Mouse (Mus musculus) thymus, postnatal 10 days (tissue): ENCODE results near the gene Cdc42bpa.

Experiments used
- DNase-seq, 2 experiments: peaks; one replicate each; pipeline ENCODE4 v3.0.0; 2021; ENCODE audit warnings: low spot score in 2 of 2

Gene Cdc42bpa

DNA sequence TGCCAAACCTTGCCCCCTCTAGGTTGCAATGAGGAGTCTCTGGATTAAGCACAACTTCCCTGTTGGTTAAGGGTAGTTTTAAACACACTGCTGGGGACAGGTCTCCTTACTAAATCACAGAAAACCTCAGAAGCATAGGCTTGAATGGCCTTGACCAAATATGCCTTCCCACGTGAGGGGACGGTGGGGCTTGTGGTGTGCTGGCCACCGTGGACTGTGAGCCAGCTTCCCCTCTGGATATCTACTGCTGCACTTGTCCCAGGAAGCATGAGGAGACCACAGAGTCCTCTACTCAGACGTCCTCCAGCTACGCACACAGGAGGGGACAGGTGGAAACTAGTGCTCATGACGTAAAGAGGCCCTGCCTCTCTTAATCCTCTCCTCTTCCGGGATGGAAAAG, 202.7 kb downstream of the Cdc42bpa start:
- no peak for DNase-seq

DNA sequence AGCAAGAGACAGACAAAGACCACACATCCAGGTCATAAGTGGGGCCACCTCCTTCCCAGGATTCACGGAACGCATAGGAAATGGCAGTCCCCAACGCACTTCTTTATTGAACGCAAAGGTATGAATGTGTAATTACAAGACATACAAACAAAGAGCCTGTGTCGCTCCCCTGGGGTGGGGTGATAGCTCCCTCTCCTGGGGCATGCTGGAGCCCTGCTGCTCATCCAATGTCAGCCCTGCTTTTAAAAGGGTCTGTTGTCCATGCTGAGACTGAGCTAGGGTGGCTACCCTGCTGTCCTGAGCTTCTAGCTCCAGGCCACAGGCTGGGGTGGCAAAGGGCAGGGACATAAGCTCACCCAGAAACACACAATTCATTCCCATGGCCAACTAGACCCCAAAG, 206.3 kb downstream of the Cdc42bpa start:
- no peak for DNase-seq

DNA sequence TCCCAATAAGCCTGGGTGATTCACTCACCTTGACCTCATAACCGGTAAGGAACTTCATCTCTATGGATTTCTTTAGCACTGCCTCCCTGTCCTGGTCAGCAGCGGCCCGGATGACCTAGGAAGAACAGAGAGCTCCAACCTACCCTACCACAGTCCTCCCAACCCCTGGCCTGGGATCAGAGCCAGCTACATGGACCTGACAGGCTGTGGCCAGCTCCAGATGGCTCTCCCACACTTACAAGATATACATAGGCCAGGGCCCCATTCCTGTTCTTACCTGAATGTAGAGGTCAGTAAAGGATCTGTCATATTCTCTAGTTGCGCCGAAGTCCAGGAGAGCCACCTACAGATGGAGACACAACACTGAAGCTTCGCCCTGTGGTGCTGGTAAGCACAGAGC, 208.0 kb downstream of the Cdc42bpa start:
- no peak for DNase-seq

DNA sequence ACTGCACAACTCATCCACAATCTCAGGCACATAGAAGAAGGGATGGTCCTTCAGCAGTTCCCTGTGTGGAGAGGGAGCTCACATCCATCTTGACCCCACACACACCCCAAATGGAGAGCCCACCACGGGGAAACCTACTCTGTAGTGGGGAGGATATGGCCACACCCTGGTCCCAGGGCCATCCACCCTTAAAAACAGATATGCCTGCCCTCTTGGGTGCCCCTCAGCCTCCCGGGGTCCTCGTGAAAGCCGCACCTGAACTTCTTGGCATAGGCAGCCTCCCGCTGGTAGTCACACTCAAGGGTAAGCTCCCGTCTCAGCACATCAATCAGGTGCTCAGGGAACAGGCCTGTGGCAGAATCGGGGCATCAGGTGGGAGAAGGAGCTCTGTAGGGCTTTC, 208.9 kb downstream of the Cdc42bpa start:
- DNase-seq, result no peak

DNA sequence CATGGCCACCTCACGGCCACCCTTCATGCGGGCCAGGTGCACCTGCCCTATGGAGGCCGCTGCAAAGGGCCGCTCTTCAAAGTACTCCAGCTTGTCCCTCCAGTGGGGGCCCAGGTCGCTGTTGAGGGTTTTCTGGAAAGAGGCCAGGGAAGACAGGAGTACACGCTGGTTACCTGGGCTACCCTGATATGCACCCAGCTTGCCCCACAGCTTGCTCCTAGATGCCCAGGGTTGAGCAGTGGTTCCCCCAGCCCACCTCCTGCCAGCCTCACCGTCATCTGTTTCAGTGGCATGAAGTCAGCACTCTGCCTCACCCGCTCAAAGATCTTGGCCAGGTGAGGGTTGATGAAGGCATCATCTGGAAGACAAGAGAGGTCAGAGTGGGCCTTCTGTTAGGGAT, 209.8 kb downstream of the Cdc42bpa start:
- DNase-seq, result no peak

DNA sequence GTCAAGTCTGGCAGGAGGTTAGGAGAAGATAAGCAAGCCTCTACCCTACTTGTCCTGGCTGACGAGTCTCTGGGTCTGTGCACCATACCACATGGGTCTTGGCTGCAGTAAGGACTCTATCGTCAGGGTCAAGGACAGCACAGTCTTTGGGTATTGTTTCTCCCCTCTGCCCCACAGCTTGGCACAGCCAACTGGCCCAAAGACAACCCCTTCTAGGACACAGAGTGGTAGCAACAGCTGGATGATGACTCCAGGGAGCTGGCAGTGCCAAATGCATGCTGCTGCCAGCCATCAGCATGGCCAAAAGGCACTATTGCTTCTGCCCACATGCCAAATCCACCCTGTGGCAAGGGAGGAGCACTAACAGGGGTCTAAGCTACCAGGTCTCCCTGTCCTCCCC, 211.6 kb downstream of the Cdc42bpa start:
- DNase-seq, result no peak

DNA sequence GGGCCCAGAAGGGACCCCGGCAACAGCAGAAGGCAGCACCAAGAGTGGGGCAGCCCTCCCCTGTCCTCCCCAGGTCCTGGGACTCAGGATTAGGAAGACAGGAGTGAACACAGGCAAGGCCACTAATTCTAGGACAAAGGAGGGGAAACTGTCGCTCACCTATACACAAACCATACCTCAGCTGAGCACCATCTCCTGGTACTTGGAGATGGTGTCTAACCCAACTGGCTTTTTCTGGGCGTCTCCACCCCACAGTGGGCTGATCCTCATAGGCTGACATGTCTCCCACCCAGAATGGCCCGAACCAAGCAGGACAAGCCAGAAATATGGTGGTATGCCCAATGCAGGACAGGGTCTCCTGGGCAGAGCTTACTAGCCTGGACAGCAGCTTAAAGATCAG, 212.3 kb downstream of the Cdc42bpa start:
- no peak for DNase-seq

DNA sequence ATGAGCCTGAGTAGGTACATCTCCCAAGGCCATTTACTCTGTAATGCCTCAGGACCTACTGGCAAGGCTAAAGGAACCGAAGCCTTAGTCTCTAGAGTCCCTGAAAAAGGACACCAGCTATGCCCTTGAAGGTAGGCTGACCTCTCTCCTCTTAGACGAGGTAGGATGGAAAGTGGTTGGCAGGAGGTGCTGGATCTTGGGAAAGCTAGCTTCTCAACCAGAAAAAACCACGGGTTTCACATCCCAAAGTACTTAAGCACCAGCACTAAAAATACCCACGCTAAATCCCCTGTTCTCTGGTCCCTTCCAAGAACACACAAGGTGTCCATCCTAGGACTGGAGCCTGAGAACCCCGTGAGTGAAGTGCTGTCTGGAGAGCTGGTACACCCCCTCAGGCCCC, 212.7 kb downstream of the Cdc42bpa start:
- no peak for DNase-seq

DNA sequence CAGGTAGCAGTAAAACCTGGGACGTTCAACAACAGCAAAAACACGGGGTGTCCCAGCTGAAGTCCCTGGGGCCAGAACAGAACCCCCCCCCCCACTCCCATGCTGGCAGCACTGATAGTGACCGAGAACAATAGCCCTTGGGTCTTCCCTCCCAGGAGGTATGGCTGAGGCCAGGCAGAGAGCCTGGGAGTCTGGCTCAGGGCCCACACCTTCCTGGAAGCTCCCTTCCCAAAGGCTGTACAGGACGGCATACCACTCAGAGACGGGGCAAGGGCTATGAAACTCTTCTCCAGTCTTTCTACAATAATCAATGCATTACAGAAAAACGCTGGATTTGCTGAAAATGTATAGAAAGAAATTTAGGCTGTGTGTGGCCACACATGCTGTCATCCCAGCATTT, 214.4 kb downstream of the Cdc42bpa start:
- DNase-seq, result no peak

DNA sequence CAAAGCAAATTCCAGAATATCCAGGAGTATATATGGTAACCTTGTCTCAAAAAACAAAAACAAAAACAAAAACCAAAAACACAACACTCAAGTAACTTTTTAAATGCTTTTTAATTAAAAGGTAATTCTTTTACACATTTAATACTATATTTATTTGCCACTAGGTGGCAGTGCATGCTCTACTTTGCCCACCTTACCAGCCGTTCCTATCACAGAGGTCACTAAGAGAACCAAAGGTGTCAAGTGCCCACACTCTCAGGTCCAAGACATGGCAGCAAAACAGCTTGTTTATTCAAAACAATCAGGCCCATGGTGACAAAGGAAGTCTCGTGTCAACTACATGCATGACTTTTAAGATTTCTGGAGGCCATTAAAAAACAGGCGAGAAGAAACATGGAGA, 214.9 kb downstream of the Cdc42bpa start:
- no peak for DNase-seq

DNA sequence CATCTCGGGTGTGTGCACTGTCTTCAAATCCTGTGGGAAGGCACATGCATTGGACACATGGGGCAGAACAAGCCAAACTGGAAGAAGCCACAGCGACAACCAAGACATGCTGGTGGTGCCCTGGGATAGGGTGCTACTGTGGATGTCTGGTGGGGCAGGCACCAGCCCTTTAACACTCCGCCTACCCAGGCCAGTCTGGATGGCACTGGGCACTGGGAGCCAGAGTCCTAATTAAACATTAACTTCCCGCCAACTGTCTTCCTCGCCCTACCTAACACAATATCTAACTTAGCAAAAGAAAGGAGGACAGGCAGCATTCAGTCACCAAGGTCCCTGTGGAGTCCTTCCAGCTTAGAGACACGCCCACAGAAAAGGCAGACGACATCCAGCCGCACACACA, 215.4 kb downstream of the Cdc42bpa start:
- DNase-seq, result no peak

DNA sequence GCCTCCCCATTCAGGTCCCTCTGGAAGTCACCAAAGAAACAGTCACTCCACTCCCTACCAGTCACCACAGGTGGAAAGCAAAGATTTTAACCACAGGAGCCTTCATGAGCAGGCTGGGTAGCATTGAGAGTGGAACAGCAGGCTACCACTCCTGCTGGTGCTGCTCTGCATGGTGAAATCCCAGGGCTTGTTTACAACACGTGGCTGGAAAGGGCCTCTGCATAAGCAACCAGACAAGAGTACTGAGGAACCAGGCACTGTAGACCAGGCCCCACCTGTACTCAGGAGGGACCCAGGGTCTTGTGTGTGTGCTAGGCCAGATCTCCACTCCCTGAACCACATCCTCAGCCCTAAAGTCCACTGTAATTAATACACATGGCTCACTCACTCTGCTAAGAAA, 216.5 kb downstream of the Cdc42bpa start:
- no peak for DNase-seq

DNA sequence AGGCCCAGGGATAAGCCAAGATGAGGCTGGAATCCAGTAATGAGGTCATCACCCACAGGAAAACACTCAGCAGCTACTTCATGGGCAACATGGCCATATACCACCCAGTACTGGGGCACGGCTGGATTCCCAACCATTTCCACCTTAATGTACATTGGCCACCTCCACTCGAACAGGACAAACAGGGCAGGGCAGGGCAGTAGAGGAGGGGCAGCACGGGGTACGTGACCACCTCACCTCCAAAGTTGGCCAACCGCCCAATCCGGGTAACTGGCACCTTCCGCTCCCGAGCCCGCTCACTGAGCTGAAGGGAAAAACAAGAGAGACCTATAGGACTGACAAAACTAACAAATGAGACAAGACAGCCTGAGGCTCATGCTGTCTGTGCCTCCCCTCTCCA, 218.1 kb downstream of the Cdc42bpa start:
- DNase-seq, result no peak

DNA sequence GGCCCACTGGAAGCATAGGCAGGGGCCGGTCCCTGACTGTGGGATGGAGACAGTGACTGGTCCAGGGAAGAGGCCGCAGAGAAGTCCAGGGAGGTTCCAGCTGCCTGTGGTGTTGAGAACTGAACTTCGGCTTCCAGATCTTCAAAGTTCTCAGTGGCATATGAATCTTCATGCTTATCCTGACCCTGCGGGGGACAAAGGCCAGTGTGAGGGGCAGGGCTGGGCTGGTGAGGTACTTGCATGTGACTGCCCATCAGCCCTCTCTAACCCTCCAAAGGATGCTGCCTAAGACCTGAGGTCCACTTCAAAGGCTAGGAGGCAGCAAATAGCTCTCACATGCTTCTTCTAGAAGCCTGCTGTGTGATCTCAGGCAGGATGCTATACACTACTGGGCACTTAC, 218.8 kb downstream of the Cdc42bpa start:
- DNase-seq, result no peak

DNA sequence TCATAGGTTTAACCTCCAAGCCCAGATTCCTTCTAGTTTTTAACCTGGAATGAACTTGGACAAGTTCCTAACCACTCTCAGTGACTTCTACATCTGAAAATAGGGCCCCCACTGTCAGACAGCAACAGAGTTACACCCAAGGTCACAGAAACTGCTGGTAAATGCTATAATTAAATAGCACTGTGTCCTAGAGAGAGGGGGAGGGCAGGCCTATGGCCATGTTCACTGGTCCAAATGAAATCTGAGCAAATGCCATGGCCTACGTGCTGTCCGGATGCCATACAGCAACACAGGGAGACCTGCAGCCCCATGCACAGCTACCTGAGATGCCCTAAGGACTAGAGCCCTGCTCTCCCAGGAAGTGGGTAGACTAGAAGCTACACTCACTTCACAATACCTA, 219.6 kb downstream of the Cdc42bpa start:
- DNase-seq, result no peak

DNA sequence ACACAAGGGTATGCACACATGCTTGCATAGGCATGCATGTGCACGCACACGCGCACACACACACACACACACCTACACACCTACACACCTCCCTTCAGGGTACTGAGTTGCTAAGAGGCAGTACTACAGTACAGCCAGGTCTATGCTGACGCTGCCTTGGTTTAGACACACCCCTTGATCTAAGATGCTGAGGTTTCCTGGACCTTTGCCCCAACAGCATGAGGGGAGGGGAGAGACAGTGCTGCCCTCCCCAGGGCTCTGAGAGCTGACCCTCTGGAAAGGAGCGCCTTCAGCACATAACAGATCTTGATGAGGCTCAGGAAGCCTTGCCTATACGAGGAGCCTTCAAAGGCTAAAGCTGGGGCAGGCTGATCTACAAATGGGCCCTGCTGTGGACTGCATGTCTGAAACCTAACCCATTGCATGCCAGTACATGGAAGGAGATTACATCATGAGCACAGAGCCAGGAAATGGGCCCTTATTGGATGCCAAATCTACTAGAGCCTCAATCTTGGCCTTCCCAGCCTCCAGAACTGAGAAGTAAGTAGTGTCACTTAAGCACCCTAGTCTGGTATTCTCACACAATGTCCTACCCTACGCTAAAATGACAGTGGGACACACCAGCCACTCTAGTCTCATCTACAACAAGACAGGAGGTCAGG, 221.2 kb downstream of the Cdc42bpa start:
- no peak for DNase-seq

DNA sequence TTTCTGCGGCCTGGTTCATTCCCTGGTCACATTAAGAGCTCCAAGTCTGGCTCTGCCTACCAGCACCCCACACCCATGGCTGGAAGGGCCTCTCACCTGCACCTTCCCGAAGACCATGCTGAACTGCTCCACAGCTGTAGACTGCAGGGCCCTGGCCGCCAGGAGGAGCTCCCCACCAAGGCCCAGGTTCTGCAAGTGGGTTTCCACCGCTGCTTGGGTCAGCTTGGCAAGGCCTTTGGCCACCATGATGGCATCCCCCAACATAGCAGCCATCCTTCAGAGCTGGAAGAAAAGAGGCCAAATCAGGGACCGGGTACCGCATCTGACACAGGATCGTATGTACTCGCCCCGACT, 221.7 kb downstream of the Cdc42bpa start:
- no peak for DNase-seq

DNA sequence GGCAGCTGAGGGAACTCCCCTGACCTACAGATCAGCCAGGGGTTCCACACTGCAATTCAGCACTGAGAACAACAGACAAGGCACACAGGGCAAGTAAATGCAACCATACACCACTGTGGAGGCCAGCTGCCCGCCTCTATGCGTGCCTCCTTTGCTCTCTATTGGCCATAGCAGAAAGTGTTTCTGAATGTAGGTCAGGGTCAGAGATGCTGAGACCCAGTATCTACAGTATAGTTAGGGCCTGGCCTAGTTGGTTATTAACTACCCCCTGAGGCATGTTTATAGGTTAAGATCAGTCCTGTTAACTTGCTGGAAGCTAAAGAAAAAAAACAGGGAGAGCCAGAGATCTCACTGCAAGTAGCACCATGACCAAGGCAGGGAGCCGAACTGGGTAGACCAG, 222.5 kb downstream of the Cdc42bpa start:
- DNase-seq, result no peak

DNA sequence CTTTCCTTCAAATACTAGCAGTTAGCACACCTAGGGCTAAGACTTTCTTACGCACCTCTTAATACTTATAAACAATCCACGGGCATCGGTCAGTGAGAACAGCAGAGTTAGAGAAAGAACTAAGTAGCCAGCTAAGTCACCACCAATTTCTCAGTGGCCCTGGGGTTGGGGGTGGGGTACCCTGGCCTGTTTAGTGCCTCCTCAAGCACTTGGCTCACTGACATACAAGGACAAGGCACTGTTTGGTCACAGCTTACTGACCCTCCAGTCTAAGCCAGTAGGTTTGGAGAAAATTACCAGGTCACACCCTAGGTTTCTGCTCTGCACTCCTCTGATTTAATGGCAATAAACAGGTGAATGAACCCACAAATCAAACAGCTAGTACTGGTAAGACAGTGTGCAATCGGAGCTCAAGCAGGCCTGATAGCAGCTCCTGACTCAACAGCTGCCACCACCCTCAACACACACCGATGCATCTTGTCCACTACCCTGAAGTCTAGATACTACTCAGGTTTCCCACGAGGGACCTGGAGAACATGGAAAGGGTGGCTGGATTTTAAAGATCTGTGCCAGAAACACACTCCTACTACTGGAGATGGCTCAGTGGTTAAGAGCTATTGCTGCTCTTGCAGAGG, 223.4 kb downstream of the Cdc42bpa start:
- no peak for DNase-seq

DNA sequence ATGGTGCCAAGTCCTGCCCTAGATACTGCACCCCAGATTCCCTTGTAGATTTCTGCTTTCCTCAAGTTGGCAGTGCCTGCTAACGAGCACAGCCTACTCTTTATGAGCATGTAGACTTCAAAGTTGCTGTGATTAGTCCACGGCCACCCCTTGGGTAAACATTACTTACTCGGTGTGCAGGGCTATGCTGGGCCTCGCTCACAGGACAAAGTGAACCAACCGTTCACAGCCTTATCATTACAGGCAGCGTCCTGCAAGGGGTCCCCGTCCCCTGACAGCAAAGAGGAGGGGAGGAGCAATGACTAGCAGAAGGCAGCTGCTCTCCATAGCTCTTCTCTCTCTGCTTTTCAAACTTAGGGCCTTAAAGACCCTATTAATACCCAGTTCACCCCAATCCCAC, 224.5 kb downstream of the Cdc42bpa start:
- no peak for DNase-seq

DNA sequence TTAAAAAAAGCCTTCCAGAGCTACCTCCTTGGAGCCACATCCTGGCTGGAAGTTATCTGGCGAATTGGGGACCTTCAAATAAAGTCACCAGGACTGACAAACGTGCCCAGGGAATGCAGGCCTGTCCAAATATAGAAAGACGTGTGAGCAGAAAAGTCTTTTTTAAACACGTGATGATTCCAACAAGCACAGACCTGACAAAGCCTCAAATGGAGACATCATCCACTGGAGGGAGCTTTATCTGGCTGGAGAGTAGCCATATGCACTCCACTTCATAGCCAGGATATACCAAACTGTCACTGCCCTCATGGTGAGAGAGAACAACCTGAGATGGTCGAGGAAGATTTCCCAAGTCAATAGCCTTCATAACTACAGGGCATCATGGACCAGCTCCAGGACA, 225.6 kb downstream of the Cdc42bpa start:
- DNase-seq, result no peak

DNA sequence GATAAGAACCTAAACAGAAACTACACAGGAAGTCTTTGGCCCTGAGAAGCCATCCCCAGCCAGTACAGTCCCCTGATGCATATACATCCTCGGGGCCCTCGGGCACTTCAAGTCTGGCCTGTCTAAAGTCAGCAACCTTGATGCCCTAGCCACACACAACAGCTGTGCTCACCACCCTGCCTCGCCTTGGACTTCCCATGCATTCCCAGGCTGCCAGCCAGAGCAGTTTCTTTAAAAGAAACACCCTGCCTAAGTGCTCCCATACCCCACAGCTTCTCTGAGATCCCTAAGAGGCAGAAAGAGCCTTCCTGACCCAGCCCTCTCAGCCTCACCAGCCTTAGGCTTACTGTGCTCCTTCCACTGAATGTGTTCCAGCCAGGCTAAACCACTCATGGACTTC, 226.1 kb downstream of the Cdc42bpa start:
- no peak for DNase-seq

DNA sequence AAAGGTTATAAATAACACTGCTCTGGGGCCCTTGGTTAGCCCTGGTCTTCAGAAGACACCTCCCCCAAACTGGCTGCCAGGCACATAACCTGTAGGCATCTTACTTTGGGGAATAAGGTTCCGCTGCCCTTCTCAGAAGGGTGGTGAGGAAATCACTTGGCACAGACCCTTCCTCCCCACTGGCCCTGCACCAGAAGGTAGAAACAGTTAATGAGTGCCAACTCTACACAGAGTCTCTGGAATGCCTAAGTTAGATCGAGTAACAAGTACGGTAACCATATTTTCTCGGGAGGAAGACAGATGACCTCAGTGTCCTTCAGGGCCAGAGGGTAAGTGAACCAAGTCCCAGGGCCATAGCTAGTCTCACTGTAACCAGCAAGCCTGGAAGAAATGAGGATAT, 228.7 kb downstream of the Cdc42bpa start:
- DNase-seq, result no peak

DNA sequence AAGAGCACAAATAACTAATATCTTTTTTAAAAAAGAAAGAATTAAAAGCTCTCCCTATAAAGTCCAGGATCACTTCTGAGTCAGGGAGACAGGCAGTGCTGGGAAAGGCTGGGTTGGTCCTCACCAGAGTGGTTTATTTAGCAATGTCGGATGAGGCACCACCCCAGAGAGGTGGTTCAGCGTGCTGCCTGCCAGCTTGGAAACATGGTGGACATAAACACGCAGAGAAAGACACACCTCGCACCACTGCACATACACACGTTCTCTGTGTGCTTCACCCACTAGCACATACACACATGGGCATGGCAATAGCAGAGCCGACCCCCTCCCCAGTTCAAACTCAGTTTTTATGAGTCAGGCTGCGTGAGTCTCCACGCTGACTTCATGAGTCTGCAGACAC, 230.8 kb downstream of the Cdc42bpa start:
- DNase-seq, result no peak
